Mouse (Mus musculus): Measurements from ENCODE around the gene Ube2v1. TPM values are rescaled to one million over a fixed set of nuclear protein-coding genes. Genes with fewer than 3 reads are reported as not detected.
A peak's percentile ranks its signal among the peaks of the same experiment; 100 is the strongest.

The Ube2v1 gene
- total and polyA plus RNA-seq, 2 experiments from 2014 or later, result 94.6 to 152 TPM

DNA sequence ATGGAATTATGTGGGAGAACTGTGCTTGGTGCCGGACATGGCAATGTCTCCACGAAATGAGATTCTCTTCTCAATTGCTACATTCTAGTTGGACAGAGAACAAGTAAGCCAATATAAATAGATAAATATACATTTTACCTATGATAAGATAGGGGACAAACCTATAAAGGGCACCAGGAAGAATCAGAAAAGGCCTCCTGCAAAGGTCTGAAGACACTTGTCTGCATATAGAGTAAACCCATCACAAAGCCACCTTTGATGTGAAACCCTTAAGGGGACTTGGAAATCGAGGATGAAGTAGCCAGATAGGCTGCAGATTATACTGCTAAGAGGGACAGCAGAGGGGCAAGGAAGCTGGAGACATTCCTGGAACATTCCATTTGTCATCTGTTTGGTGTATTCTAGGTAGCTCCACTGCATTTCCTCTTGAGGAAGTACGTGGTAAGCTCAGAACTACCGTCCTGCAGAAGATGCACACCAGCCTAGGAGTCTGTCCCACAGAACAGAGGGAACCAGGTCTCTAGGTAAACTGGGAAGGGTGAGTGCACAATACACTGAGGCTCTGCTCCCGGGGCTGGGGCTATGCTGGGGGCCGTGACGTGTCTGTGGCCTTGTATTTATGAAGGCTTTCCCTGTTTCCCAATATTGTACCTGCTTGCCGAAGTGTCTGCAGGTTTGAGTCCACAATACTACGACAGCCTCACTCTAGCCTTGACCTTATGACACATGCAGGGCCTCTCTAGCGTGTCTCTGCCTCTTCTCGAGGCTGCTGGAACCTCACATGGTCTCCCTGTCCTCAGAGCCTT is 1.0 kb upstream of the Ube2v1 start:
- Histone ChIP-seq H3K36me3 (replicated peaks; ENCODE audit: control insufficient read depth, insufficient read depth, low read length) (no peaks in the 10 kb centered on the region), H3K4me3 (ENCODE audit: low read depth, low read length) (peak overlapping the region; percentile 98), H3K9ac (replicated peaks; ENCODE audit: low read depth, low read length) (peak overlapping the region; percentile 96), H3K9me3 (replicated peaks; ENCODE audit: control insufficient read depth, low read length) (no peaks in the 10 kb centered on the region), H3K27ac (ENCODE audit: low read depth) (peak overlapping the region; percentile 93), H3K4me2 (ENCODE audit: low read depth, low read length) (peak overlapping the region; percentile 65), H3K27me3 (ENCODE audit: control insufficient read depth, insufficient read depth, low read length) (no peaks in the 10 kb centered on the region), H3K4me1 (ENCODE audit: control insufficient read depth, insufficient read depth) (peaks cover 48% of the 10 kb centered on the region)
- TF ChIP-seq CTCF (IDR thresholded peaks at IDR 0.05; ENCODE audit: low read depth), result no peak
- TF ChIP-seq EP300 (IDR thresholded peaks at IDR 0.05; ENCODE audit: low read depth), result no peak
- ATAC-seq (ENCODE audit: insufficient read depth, low read depth) (no peak), DNase-seq (ENCODE audit: low spot score) (no peak)
- WGBS, result 50% methylated on average over 12 of the region's 12 CpGs

DNA sequence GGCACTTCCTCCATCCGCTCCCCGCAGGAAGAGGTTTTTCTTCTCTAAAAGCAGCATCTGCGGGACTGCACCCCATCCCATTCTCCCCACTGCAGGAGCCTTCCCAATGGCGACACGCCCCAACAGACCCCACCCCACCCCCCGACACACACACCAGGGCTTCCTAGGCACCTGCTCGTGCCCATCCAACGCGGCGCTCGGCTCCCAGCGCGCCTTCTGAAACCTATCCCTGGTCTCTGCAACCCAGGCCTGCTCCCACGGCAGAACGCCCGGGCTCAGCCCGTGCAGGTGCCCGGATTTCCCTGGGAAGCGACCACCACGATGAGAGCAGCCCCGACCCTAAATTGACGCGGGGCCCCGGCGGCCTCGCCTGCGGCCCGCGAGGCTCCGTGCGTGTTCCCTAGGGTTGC is 709 bp downstream of the Ube2v1 start:
- ATAC-seq (ENCODE audit: insufficient read depth, low read depth) (peak; percentile 3; the same call in 1 of the 2 replicates), DNase-seq (ENCODE audit: low spot score) (no peak)
- TF ChIP-seq EP300 (IDR thresholded peaks at IDR 0.05; ENCODE audit: low read depth) (no peak), CTCF (IDR thresholded peaks at IDR 0.05; ENCODE audit: low read depth) (no peak)
- Histone ChIP-seq H3K9me3 (replicated peaks; ENCODE audit: control insufficient read depth, low read length) (no peaks in the 10 kb centered on the region), H3K36me3 (replicated peaks; ENCODE audit: control insufficient read depth, insufficient read depth, low read length) (no peaks in the 10 kb centered on the region), H3K9ac (replicated peaks; ENCODE audit: low read depth, low read length) (peak overlapping the region; percentile 96), H3K4me3 (ENCODE audit: low read depth, low read length) (peak overlapping the region; percentile 98), H3K4me1 (ENCODE audit: control insufficient read depth, insufficient read depth) (peaks cover 48% of the 10 kb centered on the region), H3K27me3 (ENCODE audit: control insufficient read depth, insufficient read depth, low read length) (no peaks in the 10 kb centered on the region), H3K27ac (ENCODE audit: low read depth) (peak overlapping the region; percentile 93), H3K4me2 (ENCODE audit: low read depth, low read length) (peak overlapping the region; percentile 98)
- WGBS, result 0% methylated on average over 31 of the region's 31 CpGs

GRCm38 (mm10) chr2:167630421-167630820 is 1.5 kb downstream of the Ube2v1 start:
- ATAC-seq (ENCODE audit: insufficient read depth, low read depth), result no peak
- H3K36me3 ChIP-seq (replicated peaks; ENCODE audit: control insufficient read depth, insufficient read depth, low read length), result no peaks in the 10 kb centered on the region
- WGBS, result 41% methylated on average over 5 of the region's 5 CpGs
- peaks cover 48% of the 10 kb centered on the region for H3K4me1 ChIP-seq (ENCODE audit: control insufficient read depth, insufficient read depth)
- peak overlapping the region; percentile 98 for H3K4me3 ChIP-seq (ENCODE audit: low read depth, low read length)
- H3K4me2 ChIP-seq (ENCODE audit: low read depth, low read length), result peak overlapping the region; percentile 98
- peak overlapping the region; percentile 93; the same call in 1 of the 2 replicates for H3K27ac ChIP-seq (ENCODE audit: low read depth)
- peak overlapping the region; percentile 96 for H3K9ac ChIP-seq (replicated peaks; ENCODE audit: low read depth, low read length)
- TF ChIP-seq CTCF (IDR thresholded peaks at IDR 0.05; ENCODE audit: low read depth) (no peak), EP300 (IDR thresholded peaks at IDR 0.05; ENCODE audit: low read depth) (no peak)
- H3K9me3 ChIP-seq (replicated peaks; ENCODE audit: control insufficient read depth, low read length), result no peaks in the 10 kb centered on the region
- DNase-seq (ENCODE audit: low spot score), result no peak
- no peaks in the 10 kb centered on the region for H3K27me3 ChIP-seq (ENCODE audit: control insufficient read depth, insufficient read depth, low read length)

- H3K4me2 ChIP-seq (ENCODE audit: low read depth, low read length), result peak overlapping the region; percentile 98; the same call in 1 of the 2 replicates
- peaks cover 48% of the 10 kb centered on the region for H3K4me1 ChIP-seq (ENCODE audit: control insufficient read depth, insufficient read depth)
- no peak for ATAC-seq (ENCODE audit: insufficient read depth, low read depth)
- no peaks in the 10 kb centered on the region for H3K9me3 ChIP-seq (replicated peaks; ENCODE audit: control insufficient read depth, low read length)
- WGBS, result 69% methylated on average over 11 of the region's 11 CpGs
- DNase-seq (ENCODE audit: low spot score), result no peak
- peak overlapping the region; percentile 96 for H3K9ac ChIP-seq (replicated peaks; ENCODE audit: low read depth, low read length)
- no peaks in the 10 kb centered on the region for H3K27me3 ChIP-seq (ENCODE audit: control insufficient read depth, insufficient read depth, low read length)
- H3K27ac ChIP-seq (ENCODE audit: low read depth), result peak overlapping the region; percentile 46; the same call in 1 of the 2 replicates
- TF ChIP-seq CTCF (IDR thresholded peaks at IDR 0.05; ENCODE audit: low read depth) (no peak), EP300 (IDR thresholded peaks at IDR 0.05; ENCODE audit: low read depth) (no peak)
- no peaks in the 10 kb centered on the region for H3K36me3 ChIP-seq (replicated peaks; ENCODE audit: control insufficient read depth, insufficient read depth, low read length)
- H3K4me3 ChIP-seq (ENCODE audit: low read depth, low read length), result no peak overlapping the region; the same call in 1 of the 2 replicates
These were observed 2.2 kb downstream of the Ube2v1 start for GRCm38 (mm10) chr2:167629665-167630209.

- H3K9me3 ChIP-seq (replicated peaks; ENCODE audit: control insufficient read depth, low read length), result no peaks in the 10 kb centered on the region
- no peak overlapping the region for H3K9ac ChIP-seq (replicated peaks; ENCODE audit: low read depth, low read length)
- H3K27me3 ChIP-seq (ENCODE audit: control insufficient read depth, insufficient read depth, low read length), result no peaks in the 10 kb centered on the region
- peaks cover 44% of the 10 kb centered on the region for H3K4me1 ChIP-seq (ENCODE audit: control insufficient read depth, insufficient read depth)
- 11% methylated on average over 4 of the region's 4 CpGs for WGBS
- no peak for TF ChIP-seq EP300 (IDR thresholded peaks at IDR 0.05; ENCODE audit: low read depth)
- TF ChIP-seq CTCF (IDR thresholded peaks at IDR 0.05; ENCODE audit: low read depth), result no peak
- no peak overlapping the region for H3K4me2 ChIP-seq (ENCODE audit: low read depth, low read length)
- peak overlapping the region; percentile 46 for H3K27ac ChIP-seq (ENCODE audit: low read depth)
- no peak overlapping the region for H3K4me3 ChIP-seq (ENCODE audit: low read depth, low read length)
- DNase-seq (ENCODE audit: low spot score) (peak; percentile 57), ATAC-seq (ENCODE audit: insufficient read depth, low read depth) (no peak)
- no peaks in the 10 kb centered on the region for H3K36me3 ChIP-seq (replicated peaks; ENCODE audit: control insufficient read depth, insufficient read depth, low read length)
These were observed 3.0 kb downstream of the Ube2v1 start for GRCm38 (mm10) chr2:167628872-167629271.
